Mouse (Mus musculus): ENCODE results near the gene Sectm1b.

- no peak for TF ChIP-seq CTCF (IDR thresholded peaks at IDR 0.05; ENCODE audit: low read depth)
- no peak for TF ChIP-seq EP300 (IDR thresholded peaks at IDR 0.05; ENCODE audit: low read depth)
Measured at GRCm38 (mm10) chr11:121067895-121068294, 4.5 kb upstream of the Sectm1b start.

Data from liver, embryonic 14.5 days (tissue).